Mouse (Mus musculus): ENCODE data around the gene Hal. TPM values are rescaled to one million over a fixed set of nuclear protein-coding genes. Genes with fewer than 3 reads are reported as not detected.

The Hal gene
- total RNA-seq, 2 experiments from 2014 or later: 0.12 to 0.16 TPM

- no peak for DNase-seq (ENCODE audit: low spot score in 2 of 2)
Observed at GRCm38 (mm10) chr10:93564518-93565090, 76.0 kb downstream of the Hal start.

GRCm38 (mm10) chr10:93567066-93567465, 78.5 kb downstream of the Hal start:
- DNase-seq (ENCODE audit: low spot score in 2 of 2): no peak

GRCm38 (mm10) chr10:93567841-93568566, 79.4 kb downstream of the Hal start:
- no peak for DNase-seq (ENCODE audit: low spot score in 2 of 2)

GRCm38 (mm10) chr10:93568671-93569070, 80.1 kb downstream of the Hal start:
- no peak for DNase-seq (ENCODE audit: low spot score in 2 of 2)

Other genes with a start within 250 kb of the Hal start
- 10 to 100 TPM; 63.4 to 64.4 TPM for gene Elk3, start 177.6 kb upstream of the Hal start, total RNA-seq (2021)
- gene Lta4h, start 35.4 kb upstream of the Hal start, total RNA-seq (2021): 10 to 100 TPM; 65.4 to 71.1 TPM
- under 1 TPM in 1 of 2 experiments, not detected in 1; 0.31 TPM for gene Amdhd1, start 51.3 kb downstream of the Hal start, total RNA-seq (2021)
- not detected for gene Ccdc38, start 51.9 kb downstream of the Hal start, total RNA-seq (2021)
- gene Snrpf, start 100.9 kb downstream of the Hal start, total RNA-seq (2021): 10 to 100 TPM; 16.1 to 16.9 TPM
- 10 to 100 TPM; 11.0 to 11.9 TPM for gene Ntn4, start 151.9 kb downstream of the Hal start, total RNA-seq (2021)